ENCODE assay signal across 14 mouse cellular contexts in the genomic region with DNA sequence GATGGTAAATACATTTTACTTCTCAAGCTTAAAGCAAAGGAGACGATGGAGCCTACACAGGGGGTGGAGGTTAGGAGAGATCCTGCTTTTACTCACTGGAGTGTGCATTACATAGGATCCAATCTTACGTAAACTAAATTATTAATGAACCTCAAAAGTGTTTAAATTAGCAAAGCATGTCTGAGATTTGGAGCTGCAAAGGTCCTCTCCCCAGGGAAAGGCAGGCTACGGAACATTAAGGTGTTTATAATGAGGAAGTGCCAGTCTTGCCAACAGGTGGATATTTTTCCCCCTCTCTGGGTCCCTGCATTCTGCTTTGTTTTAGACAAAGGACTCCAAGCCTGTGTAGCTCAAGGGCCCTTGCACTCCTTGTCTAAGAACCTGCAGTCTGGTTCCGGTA.
DNase-seq lines count a peak whose midpoint lies in the region; ATAC-seq and TF ChIP-seq lines count a peak whose summit lies in the region.
"Had no signal": no experiment of that assay in that cellular context is flagged by ENCODE, and none has a peak within 500 bp of the region (broad histone marks: within the 10 kb centered on the region; RNA-seq: fewer than 3 reads in every experiment).

No protein-coding gene starts in this region.

- H3K27me3 ChIP-seq in neural tube, embryonic 11.5 days (ENCODE audit: control insufficient read depth, insufficient read depth, low read length): no peaks in the 10 kb centered on the region
- H3K27me3 ChIP-seq in hindbrain, embryonic 13.5 days: no peaks in the 10 kb centered on the region
- no peaks in the 10 kb centered on the region for H3K27me3 ChIP-seq in midbrain, embryonic 15.5 days (replicated peaks)
- H3K27me3 ChIP-seq in stomach, postnatal 0 days (ENCODE audit: control insufficient read depth, insufficient read depth, low read length): no peaks in the 10 kb centered on the region
- no peaks in the 10 kb centered on the region for H3K27me3 ChIP-seq in lung, postnatal 0 days (replicated peaks; ENCODE audit: insufficient read depth, low read length)
- H3K27me3 ChIP-seq in liver, postnatal 0 days (ENCODE audit: insufficient read depth, low read length): no peaks in the 10 kb centered on the region
- H3K27me3 ChIP-seq: heart, embryonic 12.5 days; liver, embryonic 15.5 days had no signal

- 66% methylated on average over 4 of the region's 4 CpGs for WGBS in neural tube, embryonic 11.5 days
- 36% methylated on average over 4 of the region's 4 CpGs for WGBS in hindbrain, embryonic 13.5 days
- 24% methylated on average over 4 of the region's 4 CpGs for WGBS in midbrain, embryonic 15.5 days
- 60% methylated on average over 4 of the region's 4 CpGs for WGBS in stomach, postnatal 0 days
- WGBS in lung, postnatal 0 days: 78% methylated on average over 4 of the region's 4 CpGs
- WGBS in liver, postnatal 0 days (ENCODE audit: insufficient replicate concordance): 80% methylated on average over 4 of the region's 4 CpGs

- H3K9me3 ChIP-seq in neural tube, embryonic 11.5 days (ENCODE audit: control insufficient read depth, low read length): no peaks in the 10 kb centered on the region
- H3K9me3 ChIP-seq in hindbrain, embryonic 13.5 days: no peaks in the 10 kb centered on the region
- no peaks in the 10 kb centered on the region for H3K9me3 ChIP-seq in midbrain, embryonic 15.5 days
- no peaks in the 10 kb centered on the region for H3K9me3 ChIP-seq in stomach, postnatal 0 days (ENCODE audit: control insufficient read depth, low read length)
- no peaks in the 10 kb centered on the region for H3K9me3 ChIP-seq in lung, postnatal 0 days (ENCODE audit: low read length)
- H3K9me3 ChIP-seq in liver, postnatal 0 days (ENCODE audit: low read length): no peaks in the 10 kb centered on the region
- H3K9me3 ChIP-seq: heart, embryonic 12.5 days; liver, embryonic 15.5 days had no signal

- no peak for TF ChIP-seq CTCF in stomach, postnatal 0 days (IDR thresholded peaks at IDR 0.05; ENCODE audit: low read depth)
- no peak for TF ChIP-seq CTCF in lung, postnatal 0 days (IDR thresholded peaks at IDR 0.05)
- no peak for TF ChIP-seq CTCF in liver, postnatal 0 days (IDR thresholded peaks at IDR 0.05; ENCODE audit: low read depth)

- no peak overlapping the region for H3K27ac ChIP-seq in neural tube, embryonic 11.5 days (ENCODE audit: low read depth, low read length)
- peak overlapping the region; percentile 89; the same call in 1 of the 2 replicates for H3K27ac ChIP-seq in hindbrain, embryonic 13.5 days
- peak overlapping the region; percentile 87 for H3K27ac ChIP-seq in midbrain, embryonic 15.5 days
- H3K27ac ChIP-seq in stomach, postnatal 0 days (replicated peaks): peak overlapping the region; percentile 61; the same call in 1 of the 2 replicates
- no peak overlapping the region for H3K27ac ChIP-seq in lung, postnatal 0 days (ENCODE audit: low read length)
- no peak overlapping the region for H3K27ac ChIP-seq in liver, postnatal 0 days (ENCODE audit: low read depth)
- H3K27ac ChIP-seq: liver, embryonic 15.5 days had no signal

- TF ChIP-seq EP300 in stomach, postnatal 0 days (optimal IDR thresholded peaks at IDR 0.05): no peak
- TF ChIP-seq EP300 in lung, postnatal 0 days (IDR thresholded peaks at IDR 0.05): no peak
- no peak for TF ChIP-seq EP300 in liver, postnatal 0 days (IDR thresholded peaks at IDR 0.05; ENCODE audit: low read depth)

- H3K36me3 ChIP-seq in neural tube, embryonic 11.5 days (ENCODE audit: control insufficient read depth, insufficient read depth, low read length): no peaks in the 10 kb centered on the region
- no peaks in the 10 kb centered on the region for H3K36me3 ChIP-seq in hindbrain, embryonic 13.5 days
- H3K36me3 ChIP-seq in midbrain, embryonic 15.5 days (replicated peaks): no peaks in the 10 kb centered on the region
- no peaks in the 10 kb centered on the region for H3K36me3 ChIP-seq in stomach, postnatal 0 days (ENCODE audit: control insufficient read depth, insufficient read depth, low read length)
- no peaks in the 10 kb centered on the region for H3K36me3 ChIP-seq in lung, postnatal 0 days (ENCODE audit: insufficient read depth, low read length)
- no peaks in the 10 kb centered on the region for H3K36me3 ChIP-seq in liver, postnatal 0 days (replicated peaks; ENCODE audit: insufficient read depth, low read length)
- H3K36me3 ChIP-seq: heart, embryonic 12.5 days; liver, embryonic 15.5 days had no signal

- H3K4me2 ChIP-seq in neural tube, embryonic 11.5 days (ENCODE audit: low read depth): no peak overlapping the region
- peak overlapping the region; percentile 60 for H3K4me2 ChIP-seq in hindbrain, embryonic 13.5 days
- H3K4me2 ChIP-seq in midbrain, embryonic 15.5 days: peak overlapping the region; percentile 54
- no peak overlapping the region for H3K4me2 ChIP-seq in stomach, postnatal 0 days (replicated peaks; ENCODE audit: low read depth)
- no peak overlapping the region for H3K4me2 ChIP-seq in lung, postnatal 0 days (replicated peaks; ENCODE audit: low read depth, low read length)
- H3K4me2 ChIP-seq in liver, postnatal 0 days (ENCODE audit: low read depth, low read length): no peak overlapping the region
- H3K4me2 ChIP-seq: heart, embryonic 12.5 days; liver, embryonic 15.5 days had no signal

- DNase-seq in neural tube, embryonic 11.5 days (ENCODE audit: low spot score): no peak
- no peak for DNase-seq in neural tube, embryonic 10.5 days (ENCODE audit: extremely low spot score, low spot score)
- no peak for DNase-seq in stomach, postnatal 0 days (ENCODE audit: low spot score)
- DNase-seq in lung, postnatal 0 days (ENCODE audit: low spot score): no peak
- DNase-seq in layer of hippocampus, adult 9-11 months: no peak
- no peak for DNase-seq in liver, postnatal 0 days
- DNase-seq: adrenal gland, adult 2 months; cerebellum, adult 9-11 months; gastrocnemius, postnatal 14 days had no signal

- ATAC-seq in neural tube, embryonic 11.5 days (ENCODE audit: insufficient read depth, low FRiP score, low TSS enrichment): no peak
- no peak for ATAC-seq in hindbrain, embryonic 13.5 days (ENCODE audit: low FRiP score)
- ATAC-seq in midbrain, embryonic 15.5 days (replicated peaks): no peak
- ATAC-seq in stomach, postnatal 0 days (ENCODE audit: low FRiP score, low TSS enrichment): no peak
- no peak for ATAC-seq in lung, postnatal 0 days
- ATAC-seq in liver, postnatal 0 days: no peak

- H3K9ac ChIP-seq in neural tube, embryonic 11.5 days (ENCODE audit: low read length): 0 out of 2 replicates have a peak overlapping the region, but pooled peaks have one; percentile 10
- peak overlapping the region; percentile 67 for H3K9ac ChIP-seq in hindbrain, embryonic 13.5 days
- H3K9ac ChIP-seq in midbrain, embryonic 15.5 days: peak overlapping the region; percentile 30
- no peak overlapping the region for H3K9ac ChIP-seq in stomach, postnatal 0 days (ENCODE audit: low read length)
- no peak overlapping the region for H3K9ac ChIP-seq in lung, postnatal 0 days (replicated peaks; ENCODE audit: low read depth)
- H3K9ac ChIP-seq in liver, postnatal 0 days (replicated peaks): no peak overlapping the region
- H3K9ac ChIP-seq: heart, embryonic 12.5 days; liver, embryonic 15.5 days had no signal

- H3K4me1 ChIP-seq in neural tube, embryonic 11.5 days (ENCODE audit: control insufficient read depth, insufficient read depth, low read length): peaks cover 38% of the 10 kb centered on the region
- peaks cover 76% of the 10 kb centered on the region for H3K4me1 ChIP-seq in hindbrain, embryonic 13.5 days (replicated peaks)
- H3K4me1 ChIP-seq in midbrain, embryonic 15.5 days: peaks cover 70% of the 10 kb centered on the region
- H3K4me1 ChIP-seq in stomach, postnatal 0 days (replicated peaks; ENCODE audit: control insufficient read depth, insufficient read depth): peaks cover 4% of the 10 kb centered on the region; the same call in 1 of the 2 replicates
- peaks cover 4% of the 10 kb centered on the region; the same call in 1 of the 2 replicates for H3K4me1 ChIP-seq in lung, postnatal 0 days (ENCODE audit: insufficient read depth, low read depth, low read length)
- H3K4me1 ChIP-seq in liver, postnatal 0 days (ENCODE audit: insufficient read depth): peaks cover 5% of the 10 kb centered on the region; the same call in 1 of the 2 replicates

- no peak overlapping the region for H3K4me3 ChIP-seq in neural tube, embryonic 11.5 days (ENCODE audit: low read depth, low read length)
- H3K4me3 ChIP-seq in hindbrain, embryonic 13.5 days: 0 out of 2 replicates have a peak overlapping the region, but pooled peaks have one; percentile 36
- H3K4me3 ChIP-seq in midbrain, embryonic 15.5 days: peak overlapping the region; percentile 43
- H3K4me3 ChIP-seq in stomach, postnatal 0 days (ENCODE audit: low read depth, low read length): no peak overlapping the region
- H3K4me3 ChIP-seq in lung, postnatal 0 days (ENCODE audit: low read depth, low read length): no peak overlapping the region
- H3K4me3 ChIP-seq in liver, postnatal 0 days (ENCODE audit: low read depth, low read length): no peak overlapping the region
- H3K4me3 ChIP-seq: heart, embryonic 12.5 days; liver, embryonic 15.5 days; myocyte had no signal

Comparison
In these comparisons a context has a peak if more than half of its experiments do, and no peak if none do; other contexts are left out.
1. H3K27ac ChIP-seq: peak in hindbrain, embryonic 13.5 days (single experiment), midbrain, embryonic 15.5 days (single experiment) and stomach, postnatal 0 days (single experiment); none in neural tube, embryonic 11.5 days (single experiment), lung, postnatal 0 days (single experiment) and liver, postnatal 0 days (single experiment).
2. H3K4me2 ChIP-seq: peak in hindbrain, embryonic 13.5 days (single experiment) and midbrain, embryonic 15.5 days (single experiment); none in neural tube, embryonic 11.5 days (single experiment), stomach, postnatal 0 days (single experiment), lung, postnatal 0 days (single experiment) and liver, postnatal 0 days (single experiment).
3. H3K4me3 ChIP-seq: peak in hindbrain, embryonic 13.5 days (single experiment) and midbrain, embryonic 15.5 days (single experiment); none in neural tube, embryonic 11.5 days (single experiment), stomach, postnatal 0 days (single experiment), lung, postnatal 0 days (single experiment) and liver, postnatal 0 days (single experiment).
4. H3K9ac ChIP-seq: peak in neural tube, embryonic 11.5 days (single experiment), hindbrain, embryonic 13.5 days (single experiment) and midbrain, embryonic 15.5 days (single experiment); none in stomach, postnatal 0 days (single experiment), lung, postnatal 0 days (single experiment) and liver, postnatal 0 days (single experiment).